Mouse (Mus musculus) CD4-positive helper T cell, adult 2 months (primary cell): ENCODE data around the gene Pip4k2b.
"Not testable (repeated sequence)": the region's sequence is repeated elsewhere in the genome, so short reads cannot be mapped to it uniquely, and the experiment has no call there.

Experiments
- DNase-seq: peaks from one replicate; pipeline ENCODE4 v3.0.0-alpha.2; 2012; ENCODE audit warnings: low read depth, missing footprints, low spot score

Pip4k2b gene

DNA sequence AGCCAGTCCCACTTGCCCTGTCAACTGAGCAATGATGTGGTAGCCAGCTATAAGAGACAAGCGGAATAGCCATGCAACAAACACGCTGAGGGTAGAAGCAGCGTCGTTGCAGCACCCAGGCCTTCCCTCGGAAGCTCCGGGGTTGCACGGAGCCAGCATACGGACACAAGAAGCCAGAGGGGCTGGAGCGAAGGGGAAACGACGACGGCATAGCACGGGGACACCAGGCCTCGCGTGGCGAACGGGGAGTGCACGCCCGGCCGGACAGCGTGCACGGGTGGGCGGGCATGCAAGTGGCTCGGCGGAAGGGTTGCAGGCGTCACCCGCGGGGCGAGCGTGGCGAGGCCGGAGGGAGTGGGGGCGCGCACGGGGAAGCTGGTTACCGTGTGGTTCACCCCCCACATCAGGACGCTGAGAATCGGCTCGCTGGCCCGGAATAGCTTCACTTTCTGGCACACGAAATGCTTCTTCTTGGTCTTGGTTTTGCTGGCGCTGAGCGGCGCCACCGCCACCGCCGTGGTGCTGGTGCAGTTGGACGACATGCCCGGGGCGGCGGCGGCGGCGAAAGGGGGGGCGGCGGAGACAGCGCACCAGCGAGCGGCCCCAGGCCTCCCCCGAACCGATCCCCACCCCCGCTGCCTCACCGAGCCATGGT lies at the start of gene Pip4k2b:
Pip4k2b (minus strand) TSS at position 642 of the 655 bp plus-strand sequence.
- no peak for DNase-seq

- peak; percentile 83 for DNase-seq
Measured at GRCm38 (mm10) chr11:97793165-97793564, 48.7 kb upstream of the Pip4k2b start.

GRCm38 (mm10) chr11:97790778-97791438 lies 46.4 kb upstream of the Pip4k2b start:
- DNase-seq, result not testable (repeated sequence)

DNA sequence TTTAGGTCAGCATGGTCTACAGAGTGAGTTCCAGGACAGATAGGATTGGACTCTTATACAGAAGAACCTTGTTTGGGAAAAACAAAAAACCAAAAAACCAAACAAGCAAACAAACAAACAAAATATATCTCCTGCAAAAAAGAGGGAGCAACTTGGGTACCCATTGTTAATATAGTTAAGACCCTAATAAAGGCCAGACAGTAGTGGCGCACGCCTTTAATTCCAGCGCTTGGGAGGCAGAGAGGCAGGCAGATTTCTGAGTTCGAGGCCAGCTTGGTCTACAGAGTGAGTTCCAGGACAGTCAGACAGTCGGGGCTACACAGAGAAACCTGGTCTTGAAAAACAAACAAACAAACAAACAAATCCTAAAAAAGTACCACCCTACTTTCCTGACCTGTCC lies 45.2 kb upstream of the Pip4k2b start:
- no peak for DNase-seq

DNA sequence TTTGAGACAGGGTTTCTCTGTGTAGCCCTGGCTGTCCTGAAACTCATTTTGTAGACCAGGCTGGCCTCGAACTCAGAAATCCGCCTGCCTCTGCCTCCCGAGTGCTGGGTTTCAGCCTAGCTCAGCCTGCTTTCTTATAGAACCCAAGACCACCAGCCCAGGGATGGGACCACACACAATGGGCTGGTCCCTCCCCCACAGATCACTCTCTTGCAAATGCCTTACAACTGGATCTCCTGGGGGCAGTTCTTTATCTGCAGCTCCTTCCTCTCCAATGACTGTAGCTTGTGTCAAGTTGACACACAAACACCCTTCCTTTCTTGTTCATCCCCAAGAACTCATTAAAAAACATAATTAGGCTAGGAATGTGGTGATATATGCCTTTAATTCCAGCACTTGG lies 43.5 kb upstream of the Pip4k2b start:
- DNase-seq, result no peak

DNA sequence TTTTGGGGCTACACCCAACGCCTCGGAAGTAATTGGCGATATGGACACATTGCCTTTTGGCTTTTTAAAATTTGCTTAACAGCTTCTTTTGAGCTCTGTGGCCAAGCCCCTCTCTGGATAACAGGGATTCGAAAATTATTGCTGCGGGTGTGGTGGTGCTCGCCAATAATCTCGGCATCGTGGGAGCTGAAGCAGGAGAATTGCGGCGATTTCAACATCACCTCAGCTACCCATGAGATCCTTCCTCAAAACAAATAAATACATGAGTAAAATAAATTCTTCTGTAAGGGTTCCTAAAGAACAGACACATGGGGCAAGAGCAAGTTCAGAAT lies 38.0 kb upstream of the Pip4k2b start:
- DNase-seq, result no peak

GRCm38 (mm10) chr11:97781832-97782563 lies 37.5 kb upstream of the Pip4k2b start, which contains the start of gene Rpl23:
Rpl23 (minus strand) TSS chr11:97782437.
- DNase-seq, result peak; percentile 97

GRCm38 (mm10) chr11:97781478-97781831 lies 37.0 kb upstream of the Pip4k2b start:
- DNase-seq, result no peak

- no peak for DNase-seq
Measured at GRCm38 (mm10) chr11:97779968-97780701, 35.6 kb upstream of the Pip4k2b start.

DNA sequence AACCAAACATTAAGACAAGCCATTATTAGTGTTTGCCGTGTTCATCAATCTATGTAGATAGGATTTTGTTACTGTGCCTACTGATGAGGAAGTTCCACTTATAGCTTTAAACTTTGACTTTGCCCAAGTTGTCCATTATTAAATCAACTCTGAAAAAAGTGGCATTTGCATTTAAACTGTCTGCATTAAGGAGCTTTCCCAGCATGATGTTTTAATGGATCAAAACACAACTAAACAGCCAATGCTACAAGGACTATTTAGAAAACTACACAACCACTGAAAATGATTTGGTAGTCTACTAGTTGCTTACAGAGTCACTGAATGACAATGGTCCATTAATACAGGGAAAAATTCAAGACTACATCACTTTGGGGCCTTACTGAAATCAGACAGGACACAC lies 34.4 kb upstream of the Pip4k2b start:
- no peak for DNase-seq

DNA sequence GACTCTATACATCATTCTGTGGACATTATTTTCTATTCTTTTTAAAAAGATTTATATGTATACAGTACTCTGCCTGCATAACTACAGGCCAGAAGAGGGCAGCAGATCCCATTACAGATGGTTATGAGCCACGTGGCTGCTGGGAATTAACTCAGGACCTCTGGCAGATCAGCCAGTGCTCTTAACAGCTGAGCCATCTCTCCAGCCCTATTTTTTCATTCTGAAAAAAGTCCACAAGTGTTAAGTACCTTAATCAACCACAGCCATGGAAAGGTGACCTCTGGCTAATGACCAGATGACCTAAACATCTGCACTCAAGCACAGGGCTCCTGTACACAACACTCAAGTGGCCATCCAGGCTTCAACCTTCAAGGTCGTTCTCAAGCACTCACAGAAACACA lies 32.6 kb upstream of the Pip4k2b start:
- no peak for DNase-seq

GRCm38 (mm10) chr11:97776497-97777128 lies 32.1 kb upstream of the Pip4k2b start:
- DNase-seq, result no peak

GRCm38 (mm10) chr11:97775808-97776496 lies 31.4 kb upstream of the Pip4k2b start, which contains the start of gene 1700001P01Rik:
1700001P01Rik (minus strand) TSS chr11:97775918.
- no peak for DNase-seq

DNA sequence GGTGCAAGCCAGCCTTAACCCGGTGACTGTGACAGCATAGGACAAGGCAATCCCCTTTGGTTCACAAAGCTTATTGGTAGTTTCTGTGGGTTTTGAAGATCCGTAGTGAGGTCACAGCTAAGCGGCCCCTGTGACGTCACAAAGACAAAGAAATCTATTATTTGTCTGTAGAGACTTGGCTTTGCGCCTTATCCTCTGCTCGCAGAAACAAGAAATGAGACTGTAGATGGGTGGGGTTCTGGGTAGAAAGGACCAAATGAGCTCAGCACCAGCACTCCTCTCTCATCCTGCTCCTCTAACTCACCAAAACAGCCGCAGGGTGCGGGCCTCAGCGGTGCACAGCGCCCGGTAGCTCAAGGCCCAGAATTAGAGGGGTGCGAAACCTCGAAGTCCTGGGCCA lies 30.7 kb upstream of the Pip4k2b start:
- no peak for DNase-seq

DNA sequence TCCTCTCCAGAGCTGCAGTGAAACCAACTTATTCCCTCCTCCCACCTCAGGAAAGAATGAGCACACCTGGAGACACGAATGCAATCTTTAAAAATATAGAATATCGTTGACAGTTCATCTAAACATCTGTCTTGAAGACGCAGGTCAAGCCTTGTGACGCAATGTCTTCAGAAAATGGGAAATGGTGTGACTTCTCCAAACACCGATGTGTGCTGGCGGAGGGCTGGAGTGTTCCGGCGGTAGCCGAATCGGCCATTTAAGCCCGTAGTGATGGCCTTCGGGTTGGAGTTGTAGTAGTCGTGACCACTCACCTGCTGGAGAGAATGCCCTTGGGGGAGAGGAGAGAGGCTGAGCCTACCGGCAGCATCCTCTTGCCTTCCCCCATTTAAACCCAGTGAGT lies 26.9 kb upstream of the Pip4k2b start:
- no peak for DNase-seq

GRCm38 (mm10) chr11:97769704-97770103 lies 25.2 kb upstream of the Pip4k2b start:
- DNase-seq, result no peak

DNA sequence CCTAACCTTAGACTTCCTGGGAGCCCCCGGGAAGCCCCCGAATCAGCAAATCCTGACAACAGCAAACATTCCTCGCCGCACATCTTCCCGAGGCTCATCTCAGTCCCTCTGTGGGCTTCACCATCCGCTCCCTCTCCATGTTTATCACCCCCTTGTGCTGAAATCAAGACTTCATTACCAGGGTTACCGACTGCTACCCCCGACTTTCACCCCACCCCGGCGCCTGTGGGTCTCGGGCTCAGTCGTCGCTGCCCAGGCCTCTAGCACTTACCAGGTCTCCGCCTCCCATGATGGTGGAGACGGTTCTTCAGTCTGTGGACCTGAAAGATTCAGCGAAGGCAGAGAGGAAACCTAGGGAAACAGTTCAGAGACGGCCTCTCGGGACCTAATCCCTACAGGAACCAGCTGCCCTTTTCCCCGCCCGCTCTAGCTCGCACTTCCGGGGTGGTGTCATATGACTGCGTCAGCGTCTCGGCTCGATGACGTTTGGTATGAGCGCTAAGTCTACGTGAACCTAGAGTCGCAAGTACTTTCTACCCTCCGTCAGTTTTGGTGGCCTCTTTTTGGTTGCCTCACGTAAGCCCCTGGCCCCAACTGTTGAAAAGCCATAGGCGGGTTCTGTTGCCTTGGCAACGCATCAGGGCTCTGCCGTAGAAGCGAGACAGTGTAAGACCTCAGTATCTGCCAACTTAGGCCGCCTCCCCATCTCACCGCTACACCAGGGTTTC lies 21.8 kb upstream of the Pip4k2b start, which contains the start of gene Cwc25:
Cwc25 (minus strand) TSS at position 403 of the 728 bp plus-strand sequence.
- peak; percentile 96 for DNase-seq

DNA sequence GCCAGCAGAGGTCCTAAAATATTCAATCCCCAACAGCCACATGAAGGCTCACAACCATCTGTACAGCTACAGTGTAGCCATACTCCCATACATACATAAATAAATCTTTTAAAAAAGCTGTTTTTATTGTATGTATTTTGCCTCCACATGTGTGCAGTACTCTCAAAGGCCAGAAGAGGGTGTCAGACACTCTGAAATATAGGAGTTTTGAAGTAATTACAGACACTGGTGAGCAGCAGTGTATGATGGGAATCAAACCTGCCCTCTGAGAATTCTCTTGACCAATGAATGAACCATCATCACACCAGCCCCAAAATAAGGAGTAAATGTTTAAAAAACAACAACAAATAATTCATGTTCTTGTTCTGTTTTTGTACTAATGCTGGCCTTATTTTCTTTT lies 17.1 kb upstream of the Pip4k2b start:
- no peak for DNase-seq

- DNase-seq, result no peak
Measured at GRCm38 (mm10) chr11:97758942-97759341, 14.4 kb upstream of the Pip4k2b start.

DNA sequence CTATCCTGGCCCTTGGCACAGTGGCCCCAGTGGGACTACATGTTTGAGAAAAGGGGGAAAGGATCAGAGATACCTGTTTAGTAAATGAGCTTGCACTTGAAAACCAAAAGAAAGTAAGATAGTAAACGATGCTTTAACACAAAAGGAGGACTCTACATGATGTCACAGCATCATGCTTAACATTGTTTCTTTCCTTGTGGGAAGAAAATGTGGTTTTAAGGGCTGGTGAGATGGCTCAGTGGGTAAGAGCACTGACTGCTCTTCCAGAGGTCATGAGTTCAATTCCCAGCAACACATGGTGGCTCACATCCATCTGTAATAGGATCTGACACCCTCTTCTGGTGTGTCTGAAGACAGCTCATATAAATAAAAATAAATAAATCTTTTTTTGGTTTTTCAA lies 13.6 kb upstream of the Pip4k2b start:
- DNase-seq, result no peak
